Mouse (Mus musculus): ENCODE measurements around the gene Rapgef6.

DNA sequence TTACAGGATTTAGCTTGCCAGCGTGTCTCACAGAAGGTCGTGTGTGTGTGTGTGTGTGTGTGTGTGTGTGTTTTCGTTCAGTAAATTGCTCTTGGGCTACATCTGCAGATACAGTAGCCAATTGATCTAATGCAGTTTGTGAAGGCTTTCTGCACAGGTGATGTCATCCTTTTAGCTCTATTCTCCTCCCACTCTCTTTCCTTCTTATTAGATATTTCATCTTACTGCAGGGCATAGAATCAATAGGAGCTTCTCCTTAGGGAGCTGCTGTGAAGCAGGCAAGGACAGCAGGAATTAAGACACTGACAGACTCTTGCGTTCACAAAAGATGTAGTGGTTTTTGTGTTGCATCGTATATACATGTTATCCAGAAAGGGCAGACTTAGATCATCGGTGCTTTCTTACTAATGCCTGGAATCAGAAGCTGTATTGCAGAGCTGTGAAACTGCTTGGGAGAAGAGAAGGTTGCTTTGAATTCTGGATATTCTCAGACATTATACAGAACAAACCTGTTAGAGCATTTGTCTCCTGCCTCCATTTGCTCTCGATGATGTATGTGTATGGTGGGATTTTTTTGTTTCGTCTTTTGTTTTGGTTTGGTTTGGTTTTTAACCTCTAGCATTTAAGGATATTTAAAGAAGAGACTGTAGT lies 73.4 kb downstream of the Rapgef6 start:
- TF ChIP-seq CTCF (IDR thresholded peaks at IDR 0.05; ENCODE audit: low read depth, low read length) (no peak), POLR2A (IDR thresholded peaks at IDR 0.05; ENCODE audit: insufficient read depth, low read length) (no peak), EP300 (IDR thresholded peaks at IDR 0.05; ENCODE audit: insufficient read depth, low read depth, low read length) (no peak)

Measured in ES-Bruce4 (cell line).